Mouse (Mus musculus) heart, postnatal 0 days (tissue): ENCODE measurements around the gene Kcnd3. TPM values are rescaled to one million over a fixed set of nuclear protein-coding genes. Genes with fewer than 3 reads are reported as not detected.

Experiments
- ATAC-seq: fragments of 200-750 bp; cut with Nextera tagmentation; 2 replicates; pipeline ENCODE4 v1.8.0; 2017; ENCODE audit warnings: low read depth, moderate number of reproducible peaks, moderate library complexity; ENCODE audit not compliant: insufficient read depth
- DNase-seq: peaks from one replicate; pipeline ENCODE4 v3.0.0-alpha.2; 2016; ENCODE audit warnings: low spot score
- H3K27ac ChIP-seq: fragments of 300-500 bp; sonication (generic); 2 replicates; pipeline ENCODE4 v1.5.1; 2014; ENCODE audit warnings: low read depth, mild to moderate bottlenecking
- H3K27me3 ChIP-seq: fragments of 300-500 bp; sonication (generic); 2 replicates; pipeline ENCODE4 v1.6.1; 2014; ENCODE audit warnings: low read length, mixed read lengths; ENCODE audit not compliant: control insufficient read depth, insufficient read depth
- H3K36me3 ChIP-seq: fragments of 300-500 bp; sonication (generic); replicated peaks from 2 replicates; pipeline ENCODE4 v1.6.1; 2014; ENCODE audit warnings: low read length, mixed read lengths; ENCODE audit not compliant: control insufficient read depth, insufficient read depth
- H3K4me1 ChIP-seq: fragments of 300-500 bp; sonication (generic); 2 replicates; pipeline ENCODE4 v1.6.1; 2014; ENCODE audit warnings: antibody characterized with exemption; ENCODE audit not compliant: control insufficient read depth, insufficient read depth
- H3K4me2 ChIP-seq: fragments of 300-500 bp; sonication (generic); 2 replicates; pipeline ENCODE4 v1.6.1; 2014; ENCODE audit warnings: low read depth, mild to moderate bottlenecking, low read length, moderate library complexity
- H3K4me3 ChIP-seq: fragments of 300-500 bp; sonication (generic); 2 replicates; pipeline ENCODE4 v1.5.1; 2014; ENCODE audit warnings: low read depth, low read length
- H3K9ac ChIP-seq: fragments of 300-500 bp; sonication (generic); replicated peaks from 2 replicates; pipeline ENCODE4 v1.6.1; 2014; ENCODE audit warnings: low read depth, low read length, mixed read lengths
- H3K9me3 ChIP-seq: fragments of 300-500 bp; sonication (generic); replicated peaks from 2 replicates; pipeline ENCODE4 v1.6.1; 2016; ENCODE audit warnings: low read length; ENCODE audit not compliant: control insufficient read depth
- CTCF ChIP-seq: IDR thresholded peaks from 2 replicates; pipeline ENCODE4 v1.5.1; 2016; ENCODE audit warnings: antibody characterized with exemption, control low read depth, low read depth
- EP300 ChIP-seq: IDR thresholded peaks from 2 replicates; pipeline ENCODE4 v1.6.1; 2016; ENCODE audit warnings: antibody characterized with exemption, low read depth
- WGBS: fragments of 180-500 bp; shearing (Covaris S2); extraction: QIAGEN DNeasy Blood & Tissue Kit; methylation state at CpG from one replicate; pipeline ENCODE4 v1.1.7; 2014; 5-methylcytosine and 5-hydroxymethylcytosine counted together
- polyA plus RNA-seq: library from polyadenylated mRNA; unstranded; fragments of >200 nt; fragmentation: Nextera tagmentation; extraction: Ambion mirVana; gene quantifications from 2 replicates; pipeline ENCODE4 v1.2.1, GENCODE M21; 2015
- total RNA-seq: library from RNA; depleted of rRNA; stranded (reverse); fragments of >200 nt; gene quantifications from 2 replicates; pipeline ENCODE4 v1.2.3, GENCODE M21; 2014; ENCODE audit warnings: low replicate concordance

The Kcnd3 gene
- total and polyA plus RNA-seq, 2 experiments from 2014 or later, result 0.27 to 2.4 TPM

DNA sequence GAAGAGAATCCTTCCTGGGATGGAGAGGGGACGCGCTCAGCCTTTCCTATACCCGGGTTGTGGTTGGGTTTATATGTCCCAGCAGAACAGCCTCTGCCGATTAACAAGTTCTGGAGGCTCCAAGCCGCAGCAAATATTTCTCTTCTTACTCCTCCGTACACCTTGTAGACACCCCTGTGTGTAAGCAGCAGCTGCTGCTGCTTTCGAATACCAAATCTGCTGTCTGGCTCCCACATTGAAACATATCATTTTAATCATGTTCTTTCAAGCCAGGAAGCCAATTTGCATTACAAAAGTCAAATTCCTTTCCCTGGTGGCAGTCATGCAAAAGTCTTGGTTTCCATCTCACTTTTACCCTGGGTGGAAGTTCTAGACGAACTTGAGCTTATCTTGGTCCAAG, 76.7 kb downstream of the Kcnd3 start:
- Histone ChIP-seq H3K9ac (no peak overlapping the region), H3K4me2 (no peak overlapping the region), H3K27me3 (no peaks in the 10 kb centered on the region), H3K36me3 (no peaks in the 10 kb centered on the region), H3K4me3 (no peak overlapping the region), H3K27ac (no peak overlapping the region), H3K9me3 (no peaks in the 10 kb centered on the region), H3K4me1 (no peaks in the 10 kb centered on the region)
- ATAC-seq (no peak), DNase-seq (no peak)
- TF ChIP-seq EP300, result no peak
- no peak for TF ChIP-seq CTCF
- 72% methylated on average over 8 of the region's 8 CpGs for WGBS

GRCm38 (mm10) chr3:105529700-105530099, 77.6 kb downstream of the Kcnd3 start:
- no peak for DNase-seq
- no peak for TF ChIP-seq EP300
- no peak for TF ChIP-seq CTCF
- Histone ChIP-seq H3K9me3 (no peaks in the 10 kb centered on the region), H3K27me3 (no peaks in the 10 kb centered on the region), H3K4me2 (no peak overlapping the region), H3K4me1 (no peaks in the 10 kb centered on the region), H3K36me3 (no peaks in the 10 kb centered on the region), H3K4me3 (no peak overlapping the region), H3K9ac (no peak overlapping the region), H3K27ac (no peak overlapping the region)
- WGBS, result 40% methylated on average over 5 of the region's 5 CpGs
- ATAC-seq, result no peak

DNA sequence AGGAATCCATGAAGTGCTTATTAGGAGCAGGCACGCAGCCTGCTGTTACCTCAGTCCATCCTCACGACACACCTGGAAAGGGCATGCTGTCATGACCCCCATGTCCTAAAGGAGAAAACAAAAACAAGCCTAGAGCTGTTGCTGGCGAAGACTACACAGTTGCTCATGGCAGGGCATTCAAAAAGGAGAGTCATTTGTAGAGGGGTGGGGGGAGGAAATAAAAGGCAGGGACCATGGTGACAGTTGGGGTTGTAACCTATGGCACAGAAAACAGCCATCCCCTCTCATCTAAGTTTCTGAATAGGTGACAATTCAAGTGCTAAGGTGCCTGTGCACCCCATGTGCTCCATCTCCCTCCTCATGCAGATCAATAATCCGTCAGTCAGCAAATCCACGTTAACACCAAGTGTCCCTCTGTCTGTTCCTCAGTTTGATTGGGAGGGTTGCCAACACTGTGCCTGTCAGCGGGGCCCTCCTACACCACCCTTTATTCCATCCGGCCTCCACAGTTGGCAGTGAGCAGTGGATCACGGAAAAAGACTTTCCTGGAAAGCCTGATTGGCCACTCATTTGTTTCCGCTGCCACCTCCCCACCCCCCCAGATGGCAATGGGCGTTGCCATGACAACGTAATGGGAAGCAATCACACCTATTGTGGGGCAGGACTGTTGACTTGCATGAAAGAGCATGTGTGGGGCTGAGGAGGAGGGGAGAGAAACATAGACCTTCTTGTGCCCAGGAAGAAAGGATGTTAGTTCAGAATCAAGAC, 78.4 kb downstream of the Kcnd3 start:
- Histone ChIP-seq H3K36me3 (no peaks in the 10 kb centered on the region), H3K27ac (no peak overlapping the region), H3K4me1 (no peaks in the 10 kb centered on the region), H3K9ac (no peak overlapping the region), H3K4me3 (no peak overlapping the region), H3K9me3 (no peaks in the 10 kb centered on the region), H3K27me3 (no peaks in the 10 kb centered on the region), H3K4me2 (no peak overlapping the region)
- 40% methylated on average over 11 of the region's 11 CpGs for WGBS
- no peak for TF ChIP-seq EP300
- TF ChIP-seq CTCF, result no peak
- ATAC-seq (no peak), DNase-seq (no peak)

- ATAC-seq, result no peak
- Histone ChIP-seq H3K36me3 (no peaks in the 10 kb centered on the region), H3K9me3 (no peaks in the 10 kb centered on the region), H3K27ac (peak overlapping the region; percentile 21; the same call in 1 of the 2 replicates), H3K4me2 (peak overlapping the region; percentile 7; the same call in 1 of the 2 replicates), H3K27me3 (no peaks in the 10 kb centered on the region), H3K4me3 (no peak overlapping the region), H3K9ac (no peak overlapping the region), H3K4me1 (peaks cover 13% of the 10 kb centered on the region; the same call in 1 of the 2 replicates)
- no peak for TF ChIP-seq CTCF
- WGBS, result 44% methylated on average over 6 of the region's 6 CpGs
- no peak for DNase-seq
These were observed 86.3 kb downstream of the Kcnd3 start for GRCm38 (mm10) chr3:105538406-105538805.

DNA sequence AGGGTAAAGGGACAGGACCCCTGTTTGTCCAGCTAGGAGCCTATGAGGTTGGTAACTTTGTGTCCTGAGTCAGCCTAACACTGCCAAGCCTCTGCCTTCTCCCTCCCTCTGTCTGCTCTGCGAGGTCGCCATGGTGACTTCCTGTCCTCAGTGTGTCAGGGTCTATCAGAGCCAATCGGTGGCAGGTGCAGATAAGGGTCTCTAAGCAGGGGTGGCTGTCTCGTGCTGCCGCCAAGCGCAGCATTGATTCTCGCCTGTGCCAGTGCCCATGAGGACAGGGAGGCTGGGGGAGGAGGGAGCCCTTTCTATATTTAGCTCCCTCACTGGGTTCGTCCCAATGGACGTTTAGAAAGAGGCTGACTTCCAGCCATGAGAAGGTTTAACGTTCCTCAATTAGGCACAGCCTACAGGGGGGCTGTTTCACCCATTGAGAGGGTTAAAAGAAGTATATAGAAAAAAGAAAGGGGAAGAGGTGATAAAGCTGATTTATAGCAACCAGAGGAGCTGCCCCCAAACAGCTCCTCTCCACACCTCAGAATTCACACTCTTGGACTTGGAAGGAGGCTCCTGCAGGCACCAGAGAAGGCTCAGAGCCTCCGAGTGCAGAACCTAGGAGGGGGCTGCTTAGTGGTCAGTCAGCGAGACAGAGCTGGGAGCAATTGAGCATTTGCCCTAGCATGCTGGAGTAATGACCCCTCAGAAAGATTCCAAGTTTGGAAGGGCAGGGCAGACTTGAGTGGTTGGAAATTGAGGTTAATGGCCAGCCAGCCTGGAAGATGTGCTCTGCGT, 86.9 kb downstream of the Kcnd3 start:
- Histone ChIP-seq H3K27ac (peak overlapping the region; percentile 21), H3K4me2 (peak overlapping the region; percentile 7; the same call in 1 of the 2 replicates), H3K9ac (no peak overlapping the region), H3K27me3 (no peaks in the 10 kb centered on the region), H3K36me3 (no peaks in the 10 kb centered on the region), H3K9me3 (no peaks in the 10 kb centered on the region), H3K4me1 (peaks cover 13% of the 10 kb centered on the region; the same call in 1 of the 2 replicates), H3K4me3 (no peak overlapping the region)
- peak; percentile 87 for ATAC-seq
- 8% methylated on average over 13 of the region's 13 CpGs for WGBS
- DNase-seq, result peak; percentile 59
- TF ChIP-seq EP300 (no peak), CTCF (peak; percentile 10; the same call in 1 of the 2 replicates)
